Mouse (Mus musculus) cortical plate, adult 2 months (tissue): ENCODE results near the gene Adprh.

Source experiments
- CTCF ChIP-seq: fragments of 200-500 bp; IDR thresholded peaks from 2 replicates; pipeline ENCODE4 v1.5.1; 2011; ENCODE audit warnings: mild to moderate bottlenecking, control low read depth, low read length; ENCODE audit not compliant: insufficient read depth; ENCODE audit errors: extremely low read depth
- POLR2A ChIP-seq: fragments of 200-500 bp; IDR thresholded peaks from 2 replicates; pipeline ENCODE4 v1.6.1; 2011; ENCODE audit warnings: mild to moderate bottlenecking, low read length, control low read depth; ENCODE audit not compliant: insufficient read depth; ENCODE audit errors: extremely low read depth

GRCm38 (mm10) chr16:38400311-38400960, 52.1 kb downstream of the Adprh start:
- TF ChIP-seq POLR2A (no peak), CTCF (no peak)
